Mouse (Mus musculus) gastrocnemius, postnatal 14 days (tissue): ENCODE measurements around the gene 1700001K19Rik. TPM values are rescaled to one million over a fixed set of nuclear protein-coding genes. Genes with fewer than 3 reads are reported as not detected.

Experiments used
- microRNA-seq, 2 experiments: library from miRNA; unstranded; fragments of <30 nt; microRNA quantifications; one replicate each; pipeline ENCODE4 v1.2.0; 2021
- total RNA-seq, 2 experiments: library from RNA; stranded (reverse); gene quantifications; 2 replicates each; pipeline ENCODE4 v1.2.3; 2021

Gene 1700001K19Rik
- total RNA-seq, 2 experiments from 2014 or later: not detected

Small RNA genes lying within 50 kb of the gene (microRNA-seq; reads per million reads assigned to microRNA genes)
- 0 reads per million in 2 experiments for gene Gm27299

Other genes starting within 250 kb of the 1700001K19Rik start
- gene Ppp2r5c, start 235.5 kb downstream of the 1700001K19Rik start, total RNA-seq: 10 to 100 TPM; 60.2 to 61.9 TPM
- gene Dync1h1, start 81.2 kb downstream of the 1700001K19Rik start, total RNA-seq: 10 to 100 TPM; 63.0 to 69.7 TPM
- 10 to 100 TPM; 33.3 to 62.2 TPM for gene Hsp90aa1, start 20.1 kb upstream of the 1700001K19Rik start, total RNA-seq
- 10 to 100 TPM; 19.1 to 20.3 TPM for gene Wdr20, start 55.3 kb upstream of the 1700001K19Rik start, total RNA-seq
- under 1 TPM; 0.25 to 0.31 TPM for gene Mok, start 158.3 kb upstream of the 1700001K19Rik start, total RNA-seq
- gene Zfp839, start 167.6 kb upstream of the 1700001K19Rik start, total RNA-seq: 1 to 10 TPM; 3.9 to 5.4 TPM
- gene Cinp, start 206.5 kb upstream of the 1700001K19Rik start, total RNA-seq: 10 to 100 TPM; 30.5 to 32.9 TPM
- 1 to 10 TPM; 2.7 to 2.8 TPM for gene Tecpr2, start 206.6 kb upstream of the 1700001K19Rik start, total RNA-seq